Comparison of ENCODE assay signal across 8 mouse cellular contexts in the genomic region with DNA sequence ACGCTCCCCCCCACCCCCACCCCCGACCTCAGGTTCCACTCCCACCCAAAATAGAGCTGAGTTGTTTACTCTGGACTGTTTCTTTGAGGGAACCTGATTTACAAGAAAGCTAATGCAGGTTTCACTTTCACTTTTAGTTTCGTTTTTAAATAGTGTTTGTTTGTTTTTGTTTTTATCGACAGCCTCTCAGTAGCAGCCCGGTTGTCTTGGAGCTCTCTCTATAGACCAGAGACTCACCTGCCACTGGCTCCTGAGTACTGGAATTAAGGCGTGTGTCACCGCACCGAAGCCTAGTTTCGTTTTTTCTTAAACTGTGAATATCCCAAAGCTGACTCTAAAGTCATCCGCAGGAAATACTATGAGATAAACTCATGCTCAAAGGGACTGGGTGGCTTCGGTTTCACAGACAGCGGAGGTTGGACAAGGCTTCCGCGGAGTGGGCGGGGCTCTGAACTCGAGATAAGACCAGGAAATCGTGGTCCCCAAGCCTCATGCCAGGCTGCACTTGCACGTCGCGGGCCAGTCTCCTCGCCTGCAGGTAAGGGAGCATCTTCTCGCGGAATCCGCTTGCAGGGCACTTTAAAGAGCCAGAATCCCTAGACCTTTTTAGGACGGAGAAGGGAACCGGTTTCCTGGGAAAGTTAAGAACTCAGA. TPM values are rescaled to one million over a fixed set of nuclear protein-coding genes. Genes with fewer than 3 reads are reported as not detected.
A peak's percentile ranks its signal among the peaks of the same experiment; 100 is the strongest.
DNase-seq lines count a peak whose midpoint lies in the region; ATAC-seq lines count a peak whose summit lies in the region.

TSS of gene Plgrkt (minus strand) at position 422 of the 654 bp plus-strand sequence.
TSS of gene Cd274 (plus strand) at position 487 of the 654 bp plus-strand sequence.

- peaks cover 5% of the 10 kb centered on the region; the same call in 1 of the 2 replicates for H3K4me1 ChIP-seq in embryonic facial prominence, embryonic 12.5 days
- H3K4me1 ChIP-seq in liver, embryonic 15.5 days (replicated peaks) = peaks cover 44% of the 10 kb centered on the region
- peaks cover 5% of the 10 kb centered on the region; the same call in 1 of the 2 replicates for H3K4me1 ChIP-seq in stomach, embryonic 15.5 days

- H3K4me2 ChIP-seq in embryonic facial prominence, embryonic 12.5 days (replicated peaks) = peak within 1 kb of the TSS; percentile 76
- peak within 1 kb of the TSS; percentile 96 for H3K4me2 ChIP-seq in liver, embryonic 15.5 days
- peak within 1 kb of the TSS; percentile 69 for H3K4me2 ChIP-seq in stomach, embryonic 15.5 days

- H3K36me3 ChIP-seq in embryonic facial prominence, embryonic 12.5 days = no peaks in the 10 kb centered on the region
- no peaks in the 10 kb centered on the region for H3K36me3 ChIP-seq in liver, embryonic 15.5 days (replicated peaks)
- no peaks in the 10 kb centered on the region for H3K36me3 ChIP-seq in stomach, embryonic 15.5 days

- H3K27ac ChIP-seq in embryonic facial prominence, embryonic 12.5 days = no peak within 1 kb of the TSS
- peak within 1 kb of the TSS; percentile 88 for H3K27ac ChIP-seq in liver, embryonic 15.5 days (replicated peaks)
- H3K27ac ChIP-seq in stomach, embryonic 15.5 days = 0 out of 2 replicates have a peak within 1 kb of the TSS, but pooled peaks have one; percentile 1

- no peaks in the 10 kb centered on the region for H3K9me3 ChIP-seq in embryonic facial prominence, embryonic 12.5 days
- no peaks in the 10 kb centered on the region for H3K9me3 ChIP-seq in liver, embryonic 15.5 days (replicated peaks)
- H3K9me3 ChIP-seq in stomach, embryonic 15.5 days = no peaks in the 10 kb centered on the region

- H3K9ac ChIP-seq in embryonic facial prominence, embryonic 12.5 days = peak within 1 kb of the TSS; percentile 21
- peak within 1 kb of the TSS; percentile 71 for H3K9ac ChIP-seq in liver, embryonic 15.5 days
- H3K9ac ChIP-seq in stomach, embryonic 15.5 days = peak within 1 kb of the TSS; percentile 17; the same call in 1 of the 2 replicates

- no peaks in the 10 kb centered on the region for H3K27me3 ChIP-seq in embryonic facial prominence, embryonic 12.5 days
- H3K27me3 ChIP-seq in liver, embryonic 15.5 days = no peaks in the 10 kb centered on the region
- no peaks in the 10 kb centered on the region for H3K27me3 ChIP-seq in stomach, embryonic 15.5 days (replicated peaks)

- no peak for ATAC-seq in embryonic facial prominence, embryonic 12.5 days (ENCODE audit: insufficient number of reproducible peaks, insufficient read depth, low FRiP score, low TSS enrichment)
- peak; percentile 91 for ATAC-seq in liver, embryonic 15.5 days (ENCODE audit: insufficient read depth)
- peak; percentile 84 for ATAC-seq in stomach, embryonic 15.5 days (ENCODE audit: insufficient read depth, low FRiP score, low read depth)

- WGBS in embryonic facial prominence, embryonic 12.5 days = 3% methylated on average over 26 of the region's 26 CpGs
- WGBS in liver, embryonic 15.5 days (ENCODE audit: insufficient replicate concordance) = 1% methylated on average over 26 of the region's 26 CpGs
- 2% methylated on average over 26 of the region's 26 CpGs for WGBS in stomach, embryonic 15.5 days

- peak; percentile 95 for DNase-seq in A20 (ENCODE audit: low read depth, low spot score)
- DNase-seq in adrenal gland, postnatal 25 days = peak; percentile 84
- DNase-seq in heart, adult 9 months (ENCODE audit: low spot score in 2 of 2) = peak; percentile 85 to 86
- DNase-seq in kidney, adult 9 months = peak; percentile 84
- peak; percentile 43 for DNase-seq in neural tube, embryonic 10.5 days (ENCODE audit: extremely low spot score, low spot score)

- peak within 1 kb of the TSS; percentile 45 for H3K4me3 ChIP-seq in embryonic facial prominence, embryonic 12.5 days
- H3K4me3 ChIP-seq in liver, embryonic 15.5 days (replicated peaks) = peak within 1 kb of the TSS; percentile 74
- H3K4me3 ChIP-seq in stomach, embryonic 15.5 days (replicated peaks) = peak within 1 kb of the TSS; percentile 57

RNA-seq across cellular contexts. Expression of gene Plgrkt, which starts in this region (rescaled TPM):
- 66.1 and 99.7 TPM in 2 replicates for total RNA-seq in adrenal gland, postnatal 25 days (2021)
- 69.4 and 72.8 TPM in 2 replicates for polyA plus RNA-seq in embryonic facial prominence, embryonic 12.5 days (2016; fragmentation: Nextera tagmentation; extraction: Ambion mirVana)
- 28.9 and 29.8 TPM in 2 replicates for polyA plus RNA-seq in liver, embryonic 15.5 days (2015; fragmentation: Nextera tagmentation; extraction: Ambion mirVana)
- 81.9 and 94.6 TPM in 2 replicates for polyA plus RNA-seq in stomach, embryonic 15.5 days (2015; fragmentation: Nextera tagmentation; extraction: Ambion mirVana)

RNA-seq across cellular contexts. Expression of gene Cd274, which starts in this region (rescaled TPM):
- total RNA-seq in adrenal gland, postnatal 25 days (2021) = 6.9 and 8.8 TPM in 2 replicates
- polyA plus RNA-seq in embryonic facial prominence, embryonic 12.5 days (2016; fragmentation: Nextera tagmentation; extraction: Ambion mirVana) = 0.14 and 0.32 TPM in 2 replicates
- polyA plus RNA-seq in liver, embryonic 15.5 days (2015; fragmentation: Nextera tagmentation; extraction: Ambion mirVana) = 0.76 and 1.1 TPM in 2 replicates
- polyA plus RNA-seq in stomach, embryonic 15.5 days (2015; fragmentation: Nextera tagmentation; extraction: Ambion mirVana) = 0.28 and 0.40 TPM in 2 replicates

Comparison
In these comparisons a context has a peak if more than half of its experiments do, and no peak if none do; other contexts are left out.
1. DNase-seq: peak in every context shown above with its lines; median percentile 95 in A20; 86 in heart, adult 9 months; 84 in adrenal gland, postnatal 25 days; 84 in kidney, adult 9 months; 43 in neural tube, embryonic 10.5 days.
2. H3K9ac ChIP-seq: peak in every context shown above with its lines; median percentile 71 in liver, embryonic 15.5 days; 21 in embryonic facial prominence, embryonic 12.5 days; 17 in stomach, embryonic 15.5 days.